In genomic region chr3:121814413-121814864, GRCm38 (mm10) we compare ENCODE assay signal across 8 mouse cellular contexts. TPM values are rescaled to one million over a fixed set of nuclear protein-coding genes. Genes with fewer than 3 reads are reported as not detected.
DNase-seq lines count a peak whose midpoint lies in the region; ATAC-seq lines count a peak whose summit lies in the region.

No protein-coding gene starts in this region.

- no peaks in the 10 kb centered on the region for H3K27me3 ChIP-seq in embryonic facial prominence, embryonic 13.5 days
- no peaks in the 10 kb centered on the region for H3K27me3 ChIP-seq in intestine, embryonic 14.5 days (replicated peaks; ENCODE audit: control insufficient read depth, insufficient read depth, low read length)

- H3K9ac ChIP-seq in embryonic facial prominence, embryonic 13.5 days, result peak overlapping the region; percentile 92
- H3K9ac ChIP-seq in intestine, embryonic 14.5 days (ENCODE audit: low read length), result peak overlapping the region; percentile 90

- ATAC-seq in embryonic facial prominence, embryonic 13.5 days (ENCODE audit: insufficient number of reproducible peaks, insufficient read depth, low FRiP score, low TSS enrichment, low read depth), result no peak
- no peak for ATAC-seq in intestine, embryonic 14.5 days (replicated peaks; ENCODE audit: low FRiP score, low TSS enrichment, low read depth)
- ATAC-seq in cerebellum, adult (ENCODE audit: insufficient number of reproducible peaks, low FRiP score, low TSS enrichment), result no peak; the same call in 1 of the 2 replicates

- WGBS in embryonic facial prominence, embryonic 13.5 days, result under 1% methylated on average over 28 of the region's 28 CpGs
- WGBS in intestine, embryonic 14.5 days, result 1% methylated on average over 24 of the region's 28 CpGs

- peak; percentile 86 for DNase-seq in kidney, adult 11 months
- no peak for DNase-seq in kidney, postnatal 4 days
- DNase-seq in intestine, embryonic 14.5 days (ENCODE audit: low spot score), result no peak
- DNase-seq in lung, postnatal 25 days (ENCODE audit: low spot score), result peak; percentile 21
- no peak for DNase-seq in right cerebral cortex, postnatal 14 days
- DNase-seq in embryo, embryonic 9.5 days (ENCODE audit: extremely low spot score), result no peak

- peaks cover 25% of the 10 kb centered on the region for H3K4me1 ChIP-seq in embryonic facial prominence, embryonic 13.5 days
- H3K4me1 ChIP-seq in intestine, embryonic 14.5 days (replicated peaks; ENCODE audit: control insufficient read depth, insufficient read depth, low read length), result peaks cover 20% of the 10 kb centered on the region

- H3K9me3 ChIP-seq in embryonic facial prominence, embryonic 13.5 days, result no peaks in the 10 kb centered on the region
- no peaks in the 10 kb centered on the region for H3K9me3 ChIP-seq in intestine, embryonic 14.5 days (ENCODE audit: control insufficient read depth, low read length)

- H3K4me3 ChIP-seq in embryonic facial prominence, embryonic 13.5 days, result peak overlapping the region; percentile 76
- H3K4me3 ChIP-seq in intestine, embryonic 14.5 days (ENCODE audit: low read depth, low read length), result peak overlapping the region; percentile 92

- no peaks in the 10 kb centered on the region for H3K36me3 ChIP-seq in embryonic facial prominence, embryonic 13.5 days
- H3K36me3 ChIP-seq in intestine, embryonic 14.5 days (ENCODE audit: control insufficient read depth, insufficient read depth, low read length), result no peaks in the 10 kb centered on the region

- H3K4me2 ChIP-seq in embryonic facial prominence, embryonic 13.5 days, result peak overlapping the region; percentile 70
- peak overlapping the region; percentile 70 for H3K4me2 ChIP-seq in intestine, embryonic 14.5 days (ENCODE audit: low read length)

- peak overlapping the region; percentile 99 for H3K27ac ChIP-seq in embryonic facial prominence, embryonic 13.5 days
- peak overlapping the region; percentile 96 for H3K27ac ChIP-seq in intestine, embryonic 14.5 days (ENCODE audit: low read depth)

RNA-seq across cellular contexts. Expression of gene Abcd3, which starts 0.7 kb away (rescaled TPM):
- 60.4 and 66.8 TPM in 2 replicates for polyA plus RNA-seq in embryonic facial prominence, embryonic 13.5 days (2015; fragmentation: Nextera tagmentation; extraction: Ambion mirVana)
- 56.8 and 61.7 TPM in 2 replicates for polyA plus RNA-seq in intestine, embryonic 14.5 days (2014; fragmentation: Nextera tagmentation; extraction: Ambion mirVana)

Comparison
In these comparisons a context has a peak if more than half of its experiments do, and no peak if none do; other contexts are left out.
1. DNase-seq: peak in kidney, adult 11 months (single experiment) and lung, postnatal 25 days (single experiment); none in kidney, postnatal 4 days (0 of 2), intestine, embryonic 14.5 days (single experiment), right cerebral cortex, postnatal 14 days (single experiment) and embryo, embryonic 9.5 days (single experiment).